Mouse (Mus musculus): ENCODE data around the gene C1rb.
"Not testable (repeated sequence)": the region's sequence is repeated elsewhere in the genome, so short reads cannot be mapped to it uniquely, and the experiment has no call there.

The C1rb gene

DNA sequence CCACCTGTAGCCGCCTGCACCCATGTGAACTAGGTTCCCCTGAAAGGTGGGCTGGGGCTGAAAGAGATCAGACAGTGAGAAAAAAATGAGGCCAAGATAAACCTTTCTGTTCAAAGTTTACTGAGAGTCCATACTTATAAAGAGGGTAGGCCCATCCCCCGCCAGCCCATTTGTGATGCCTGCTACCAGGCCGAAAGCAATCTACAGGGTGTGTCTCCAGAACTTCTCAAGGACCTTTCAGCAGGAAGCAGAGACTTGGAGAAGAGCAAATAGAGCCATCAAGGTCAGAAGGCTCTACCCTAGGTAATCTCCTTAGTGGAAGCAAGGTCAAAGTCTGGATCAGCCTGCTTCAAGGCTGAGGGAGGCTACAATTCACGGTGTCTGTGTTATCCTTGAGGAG, 31.9 kb downstream of the C1rb start:
- DNase-seq = no peak

- DNase-seq = no peak
These were observed 55.5 kb downstream of the C1rb start for GRCm38 (mm10) chr6:124625612-124626011.

- not testable (repeated sequence) for DNase-seq
These were observed 56.1 kb downstream of the C1rb start for GRCm38 (mm10) chr6:124626184-124626583.

DNA sequence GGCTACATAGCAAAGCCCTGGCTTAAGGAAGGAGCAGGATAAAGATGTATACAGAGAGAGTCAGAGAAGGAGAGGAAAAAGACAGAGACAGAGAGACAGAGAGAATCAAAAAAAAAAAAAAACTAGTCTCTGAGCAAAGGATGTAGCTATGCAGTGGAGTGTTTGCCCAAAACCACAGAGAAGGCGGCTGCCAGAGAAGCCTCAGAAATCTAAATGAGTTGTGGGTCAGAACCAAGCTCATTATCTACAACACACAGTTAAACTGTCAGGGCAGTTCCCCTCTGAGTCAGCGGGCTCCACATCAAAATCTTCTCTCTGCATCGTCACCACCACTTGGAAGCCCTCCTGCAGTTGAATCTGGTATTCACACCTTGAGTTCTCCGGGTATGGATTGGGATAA, 60.7 kb downstream of the C1rb start:
- DNase-seq = no peak
